Mouse (Mus musculus) fibroblast of lung, adult 2 months (primary cell): Measurements from ENCODE around the gene Kcnh8.

Experiments used
- DNase-seq: peaks from one replicate; pipeline ENCODE4 v3.0.0-alpha.2; 2011; ENCODE audit warnings: low read depth

Gene Kcnh8

DNA sequence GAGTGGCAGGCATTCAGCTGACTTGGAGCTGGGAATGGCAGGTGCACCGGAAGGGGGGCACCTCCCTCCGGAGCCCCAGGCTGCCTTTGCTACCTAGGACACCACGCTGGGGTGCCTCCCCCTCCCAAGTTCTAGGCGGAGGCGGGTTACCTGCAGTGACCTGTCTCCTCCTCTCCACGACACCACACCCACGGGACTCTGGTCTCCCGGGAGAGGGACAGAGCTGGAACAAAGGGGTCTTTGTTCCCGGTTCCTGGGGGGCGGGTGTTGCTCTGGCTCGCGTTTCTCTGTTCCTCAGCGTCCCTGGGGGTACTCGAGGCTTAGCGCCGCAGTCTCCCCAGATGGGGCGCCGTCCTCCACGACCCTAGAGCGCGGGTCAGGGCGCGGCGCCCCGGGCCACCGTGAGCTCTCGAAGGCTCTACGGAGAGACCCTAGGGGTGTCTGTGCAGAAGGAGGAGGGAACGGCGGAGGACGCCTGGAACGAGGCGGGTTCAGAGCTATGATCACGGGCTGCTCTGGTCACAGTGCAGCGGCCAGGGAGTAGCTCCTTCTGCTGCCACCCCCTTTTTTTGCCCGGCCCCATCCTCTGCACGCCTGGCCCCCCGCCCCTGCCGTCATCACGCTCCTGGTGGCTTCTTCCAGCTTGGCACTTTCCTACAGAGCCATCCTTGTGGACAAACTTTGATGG lies at the start of gene Kcnh8:
TSS of gene Kcnh8 (plus strand) at position 617 of the 688 bp plus-strand sequence.
- DNase-seq: no peak

DNA sequence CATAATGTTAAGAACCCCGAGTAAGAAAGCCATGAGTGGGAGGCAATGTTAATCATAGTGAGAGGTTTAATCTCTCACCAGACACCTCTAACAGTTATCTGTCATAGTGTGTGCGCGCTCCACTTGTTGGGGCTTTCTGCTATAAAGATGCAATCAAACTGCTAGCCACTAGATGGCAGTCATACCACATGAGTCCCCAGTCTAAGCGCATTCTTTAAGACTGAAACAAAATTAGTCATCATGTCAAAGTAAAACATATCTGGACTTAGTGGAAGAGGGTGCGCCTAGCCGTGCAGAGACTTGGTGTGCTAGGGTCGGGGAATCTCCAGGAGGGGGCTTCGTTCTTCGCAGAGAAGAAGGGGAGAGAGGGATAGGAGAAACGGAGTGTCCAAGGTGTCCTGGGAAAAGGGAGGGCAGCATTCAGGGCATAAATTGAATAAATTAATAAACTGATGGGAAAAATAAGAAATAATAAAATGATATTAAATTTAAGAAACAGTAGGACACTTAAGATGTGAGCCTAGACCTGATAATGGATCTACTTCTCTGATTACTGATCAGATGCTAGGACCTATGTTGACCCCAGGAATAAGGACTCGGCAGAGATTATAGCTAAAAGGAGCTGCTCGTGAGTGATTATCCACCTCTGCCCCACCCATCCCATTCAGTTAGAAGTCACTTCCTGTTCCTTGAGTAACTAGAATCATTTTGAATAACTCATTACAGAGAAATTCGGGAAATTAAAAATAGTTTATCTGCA lies 42.4 kb upstream of the Kcnh8 start:
- peak; percentile 41 for DNase-seq

DNA sequence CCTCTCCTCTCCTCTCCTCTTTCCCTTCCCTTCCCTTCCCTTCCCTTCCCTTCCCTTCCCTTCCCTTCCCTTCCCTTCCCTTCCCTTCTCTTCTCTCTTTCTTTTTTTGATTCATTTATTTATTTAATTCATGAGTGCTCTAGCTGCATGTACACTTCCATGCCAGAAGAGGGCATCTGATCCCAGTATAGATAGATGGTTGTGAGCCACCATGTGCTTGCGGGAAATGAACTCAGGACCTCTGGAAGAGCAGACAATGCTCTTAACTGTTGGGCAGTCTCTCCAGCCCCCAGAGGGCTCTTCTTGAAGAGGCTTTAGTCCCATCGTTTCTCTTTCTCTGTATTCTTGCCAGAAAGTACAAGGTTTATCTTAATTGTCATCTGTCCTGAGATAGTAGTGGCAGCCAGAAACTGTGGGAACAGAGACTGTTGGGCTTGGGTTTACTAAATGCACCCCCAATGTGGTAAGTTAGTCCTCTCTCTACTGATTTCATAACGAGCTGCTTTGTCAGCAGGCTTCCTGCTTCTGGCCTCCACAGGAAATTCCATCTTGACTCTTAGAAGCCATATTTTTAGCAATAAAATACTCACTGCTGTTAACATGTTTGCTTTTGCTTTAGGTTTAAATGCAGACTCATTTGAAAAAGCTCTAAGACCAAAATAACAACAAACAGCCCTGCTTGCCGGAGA lies 36.9 kb upstream of the Kcnh8 start:
- no peak for DNase-seq

DNA sequence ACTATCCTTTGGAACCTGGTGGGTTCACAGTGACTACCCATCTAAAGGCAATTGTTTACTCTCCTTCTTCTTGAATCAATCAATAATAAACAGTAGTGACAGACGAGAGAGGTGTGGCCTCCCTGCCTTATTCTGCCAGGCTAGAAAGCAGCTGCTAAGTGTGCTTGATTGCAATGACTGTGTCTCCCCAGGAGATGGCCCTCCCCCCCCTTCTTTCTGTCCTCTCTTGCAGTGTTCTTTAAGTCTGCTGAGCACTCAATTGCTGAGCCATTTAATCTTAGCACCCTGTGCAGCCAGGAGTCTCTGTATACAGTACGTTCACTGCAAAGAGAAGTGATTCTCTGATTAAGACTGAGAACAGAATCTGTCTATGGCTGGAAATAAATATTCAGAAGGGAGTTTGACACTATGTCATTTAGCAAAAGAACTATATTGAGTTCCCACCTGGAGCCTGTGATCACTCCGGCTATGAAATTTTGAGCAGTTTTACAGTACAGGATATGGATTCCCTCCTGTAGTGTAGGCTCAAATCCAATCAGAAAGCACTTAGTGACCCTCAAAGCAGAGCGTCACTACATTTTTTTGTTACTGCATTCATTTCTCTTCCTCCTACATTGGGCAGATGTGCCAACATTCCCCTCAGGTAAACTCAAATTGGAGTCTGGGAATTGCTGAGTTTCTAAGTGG lies 32.8 kb upstream of the Kcnh8 start:
- DNase-seq: no peak

DNA sequence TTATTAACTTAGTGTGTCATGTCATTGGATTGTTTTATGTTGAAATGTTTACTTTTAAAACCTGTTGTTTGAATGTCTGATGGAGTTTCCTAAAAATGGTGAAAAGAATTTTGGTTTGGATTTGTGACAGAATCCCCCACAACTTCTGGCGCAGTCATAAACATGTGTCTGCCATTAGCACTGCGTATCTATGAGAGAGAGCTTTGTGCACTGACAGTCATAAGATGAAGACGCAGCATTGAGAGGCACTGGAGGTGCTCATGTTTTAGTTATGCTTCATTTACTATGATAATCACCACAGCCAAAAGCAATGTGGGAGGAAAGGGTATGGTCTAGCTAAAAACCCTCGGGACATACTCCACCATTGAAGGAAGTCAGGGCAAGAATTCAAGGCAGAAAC lies 30.3 kb upstream of the Kcnh8 start:
- no peak for DNase-seq

DNA sequence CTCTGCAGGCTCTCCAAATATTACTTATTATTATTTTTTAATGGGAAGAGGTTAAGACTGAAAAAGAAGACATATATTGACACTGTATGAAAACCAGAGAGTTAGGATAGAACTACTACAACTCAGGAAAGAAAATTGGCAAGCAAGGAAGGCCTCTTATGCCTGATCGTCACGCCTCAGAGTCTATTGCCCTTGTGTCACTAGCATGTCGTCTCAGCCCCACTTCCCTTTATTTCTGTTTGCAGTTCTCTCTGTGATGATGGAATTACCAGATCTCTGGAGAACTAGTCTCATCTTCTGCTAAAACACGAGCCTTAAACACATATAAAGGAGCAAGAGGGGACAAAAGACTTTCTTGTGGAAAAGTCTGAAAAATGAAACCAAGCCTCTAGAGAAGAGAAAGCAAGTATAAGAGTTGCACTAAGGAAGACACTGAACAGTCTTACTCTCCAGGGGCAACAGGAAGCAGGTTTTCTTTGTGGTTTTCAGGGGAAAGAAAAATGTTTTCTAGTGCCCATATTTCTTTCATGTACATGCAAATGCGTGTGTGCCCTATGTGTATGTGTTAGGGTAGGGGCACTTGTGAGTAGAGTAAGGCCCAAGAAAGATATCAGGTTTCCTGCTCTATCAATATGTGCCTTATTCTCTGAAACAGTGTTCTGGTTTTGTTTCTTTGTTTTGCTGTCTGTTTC lies 10.9 kb upstream of the Kcnh8 start:
- DNase-seq: no peak

DNA sequence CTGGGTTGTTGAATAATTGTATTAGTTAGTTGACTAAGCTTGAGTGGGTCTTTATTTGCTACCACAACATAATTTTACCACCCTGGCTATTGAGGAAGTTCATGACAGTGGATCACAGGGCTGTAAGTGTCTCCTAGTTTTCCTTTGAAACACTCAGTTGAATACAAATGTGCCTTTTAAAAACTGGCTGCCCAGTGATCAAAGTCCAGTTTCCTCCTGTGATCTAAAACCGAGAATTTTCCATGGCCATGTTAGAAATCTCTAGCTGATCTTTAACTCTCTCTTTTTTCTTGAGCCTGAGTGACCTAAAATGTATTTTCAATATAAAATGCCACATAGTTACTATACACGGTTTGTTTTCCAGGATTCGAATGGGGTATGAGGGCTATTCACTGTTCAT lies 3.4 kb upstream of the Kcnh8 start:
- DNase-seq: no peak

DNA sequence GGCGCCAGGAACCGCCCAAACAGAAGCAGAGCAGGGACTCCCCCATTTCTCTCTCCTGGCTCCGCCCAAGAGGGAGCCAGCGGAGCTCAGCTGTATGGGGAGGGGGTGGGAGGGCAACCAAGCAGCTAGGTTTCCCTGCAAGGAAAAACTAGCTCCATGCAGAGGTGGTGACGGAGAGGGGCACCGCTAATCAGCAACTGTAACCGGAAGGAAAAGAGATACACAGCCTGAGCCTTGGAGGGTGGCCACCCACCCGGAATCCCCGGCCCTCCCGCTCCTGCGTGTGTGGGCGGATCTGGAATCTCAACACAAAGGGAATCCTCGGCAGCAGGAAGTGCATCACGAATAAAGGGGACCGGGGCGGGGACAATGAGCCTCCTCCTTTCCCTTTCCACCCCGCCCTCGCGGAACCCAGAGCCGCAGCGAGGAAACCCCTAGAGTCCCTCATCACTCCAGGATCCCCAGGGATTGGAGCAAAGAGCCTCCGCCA lies 1.6 kb upstream of the Kcnh8 start:
- DNase-seq: no peak

DNA sequence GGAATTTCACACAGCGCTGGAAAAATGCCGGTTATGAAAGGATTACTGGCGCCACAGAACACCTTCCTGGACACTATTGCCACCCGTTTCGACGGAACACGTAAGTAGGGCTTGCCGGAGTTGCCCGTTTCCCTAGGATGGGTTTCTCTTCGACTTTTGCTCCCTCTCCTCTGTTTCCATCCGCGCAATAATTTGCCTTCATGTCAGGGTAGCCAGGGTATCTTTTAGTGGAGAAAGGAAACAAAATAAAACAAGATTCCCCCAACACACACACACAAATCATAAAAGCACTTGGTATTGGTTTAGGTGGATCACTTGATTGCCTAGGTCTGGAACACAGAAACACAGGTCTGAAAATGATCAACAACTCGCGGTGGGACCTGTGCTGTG lies 267 bp downstream of the Kcnh8 start:
- DNase-seq: no peak

DNA sequence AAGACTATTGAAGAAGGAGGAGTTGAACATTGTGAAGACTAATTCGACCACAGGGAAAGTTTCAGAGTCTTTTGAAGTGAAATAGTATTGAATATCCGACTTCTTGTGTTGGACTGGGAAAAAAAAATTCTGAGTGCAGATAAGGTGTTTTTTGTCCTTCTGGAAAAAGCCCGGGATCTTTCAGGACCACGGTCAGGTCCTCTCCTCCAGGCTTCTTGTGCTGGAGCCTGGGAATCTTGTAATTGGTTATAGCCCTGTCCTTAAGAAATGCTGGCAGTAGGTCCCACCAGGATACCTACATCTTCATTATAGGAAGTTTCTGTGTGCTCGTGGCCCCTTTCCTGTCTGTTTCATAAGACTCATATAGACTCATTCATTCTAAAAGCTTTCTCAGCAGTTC lies 902 bp downstream of the Kcnh8 start:
- no peak for DNase-seq

DNA sequence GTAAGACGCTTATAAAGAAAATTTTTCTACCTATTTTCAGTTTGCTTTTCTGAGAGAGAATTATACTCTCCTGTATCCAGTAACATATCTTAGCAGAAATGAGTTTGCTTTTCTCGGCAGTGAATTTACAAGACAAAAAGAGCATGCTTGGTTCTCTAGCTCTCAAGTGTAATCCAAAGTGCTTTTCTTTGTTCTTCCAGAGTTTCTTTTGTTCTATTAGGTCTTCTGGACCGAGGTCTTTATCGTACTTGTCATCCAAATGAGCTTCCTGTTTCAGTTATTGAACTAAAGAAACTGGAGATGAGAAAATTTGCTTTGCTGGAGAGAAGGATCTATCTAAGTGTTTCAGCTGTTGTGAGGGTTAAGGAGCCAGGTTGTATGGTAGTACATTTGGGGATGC lies 8.9 kb downstream of the Kcnh8 start:
- no peak for DNase-seq

DNA sequence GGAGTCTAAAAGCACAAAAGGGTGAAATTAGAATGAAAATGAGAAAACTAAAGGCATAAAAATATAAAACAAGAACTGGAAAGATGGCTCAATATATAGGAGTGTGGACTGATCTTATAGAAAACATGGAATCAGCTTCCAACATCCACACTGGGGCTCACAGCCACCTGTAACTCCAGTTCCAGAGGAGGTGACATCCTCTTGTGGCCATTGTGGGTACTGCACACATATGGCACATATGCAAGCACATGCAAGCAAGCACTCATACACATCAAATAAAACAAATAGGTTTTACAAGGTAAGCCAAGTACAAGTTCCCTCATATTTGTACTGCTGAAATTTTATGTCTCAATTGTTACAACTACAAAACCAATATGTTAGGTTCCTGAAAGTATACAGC lies 46.7 kb downstream of the Kcnh8 start:
- no peak for DNase-seq

DNA sequence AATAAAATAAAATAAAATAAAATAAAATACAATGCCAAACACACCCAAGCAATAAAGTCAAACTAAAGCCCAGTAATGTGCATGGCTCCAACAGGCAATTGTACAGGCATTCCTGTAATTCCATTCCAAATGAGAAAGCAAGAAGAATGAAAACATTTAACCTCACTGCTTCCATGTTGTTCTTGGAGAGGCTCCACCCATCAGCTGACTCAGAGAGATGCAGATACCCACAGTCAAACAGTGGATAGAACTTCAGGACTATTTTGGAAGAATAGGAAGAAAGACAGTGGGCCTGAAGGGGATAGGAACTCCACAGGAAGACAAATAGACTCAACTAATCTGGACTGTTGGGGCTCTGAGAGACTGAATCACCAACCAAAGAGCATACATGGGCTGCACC lies 89.5 kb downstream of the Kcnh8 start:
- no peak for DNase-seq

DNA sequence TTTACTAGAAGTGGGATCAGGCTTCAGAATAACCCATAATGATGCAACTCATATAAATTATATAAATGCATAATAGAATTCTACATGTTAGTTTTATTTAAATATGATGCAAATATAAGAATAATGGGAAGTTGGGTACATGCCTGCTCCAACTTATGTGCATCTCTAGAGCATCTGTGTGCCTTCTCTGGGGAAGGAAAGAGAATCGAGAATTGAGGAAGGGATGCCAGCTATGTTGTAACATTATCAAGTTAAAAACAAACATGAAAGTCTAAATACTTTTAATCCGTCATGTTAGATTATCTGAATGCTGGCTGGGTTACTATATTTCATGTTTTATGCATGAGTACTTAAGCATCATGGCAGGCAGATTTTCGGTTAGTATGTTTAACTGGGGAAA lies 99.4 kb downstream of the Kcnh8 start:
- no peak for DNase-seq

DNA sequence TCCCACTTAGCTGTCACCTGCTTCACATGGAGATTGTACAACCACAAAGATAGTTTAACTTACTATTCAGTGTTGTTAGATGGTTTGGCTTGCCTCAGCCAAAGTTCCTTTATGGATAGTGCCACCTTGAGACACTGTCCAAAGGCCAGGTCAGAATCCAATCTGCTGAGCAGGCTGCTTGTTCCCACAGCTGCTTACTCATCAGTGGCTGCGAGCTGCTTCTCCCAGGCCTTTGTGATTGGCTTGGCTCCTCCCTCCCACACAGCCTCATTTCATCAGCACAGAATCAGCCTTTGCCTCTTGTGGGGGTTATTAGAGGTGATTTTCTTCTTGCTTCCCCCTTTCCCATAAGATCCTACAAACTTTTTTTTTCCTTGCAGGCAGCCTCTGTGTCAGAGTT lies 109.8 kb downstream of the Kcnh8 start:
- DNase-seq: peak; percentile 59

DNA sequence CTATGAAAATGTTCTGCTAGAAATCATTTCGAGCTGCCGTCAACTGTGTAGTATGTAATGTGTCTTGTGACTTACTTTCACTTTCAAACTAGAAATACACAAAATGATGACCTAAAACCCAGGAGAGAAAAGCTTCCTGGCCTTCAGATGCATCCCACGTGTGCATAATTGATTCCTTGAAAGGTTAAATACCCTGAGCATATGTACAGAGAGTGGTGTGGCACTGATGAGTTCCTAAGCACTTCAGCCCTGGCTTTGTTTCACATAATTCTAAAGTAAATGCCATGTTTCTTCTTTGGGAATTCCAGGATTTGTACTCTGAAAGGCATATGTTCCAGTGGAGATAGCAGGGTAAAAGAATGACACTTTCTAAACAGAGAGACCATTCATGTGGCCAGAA lies 119.7 kb downstream of the Kcnh8 start:
- DNase-seq: no peak

DNA sequence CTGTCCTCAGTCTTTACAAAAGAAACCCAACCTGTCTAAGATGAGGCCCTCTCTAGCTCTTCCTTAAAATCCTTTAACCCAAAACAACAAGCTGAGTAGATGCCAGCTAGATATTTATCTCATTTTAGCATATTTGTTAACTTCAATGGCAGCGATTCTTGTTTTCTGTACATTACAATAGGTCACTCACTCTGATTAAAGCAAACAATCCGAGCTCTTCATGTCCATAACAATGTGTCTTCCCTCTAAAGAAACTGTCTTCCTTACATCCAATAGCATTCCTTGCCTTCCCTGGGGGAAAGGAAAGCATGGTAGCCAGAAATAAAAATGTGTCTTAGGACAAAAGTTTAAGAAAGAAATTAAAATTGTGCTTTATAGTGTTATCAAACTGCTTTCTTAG lies 126.3 kb downstream of the Kcnh8 start:
- DNase-seq: no peak

DNA sequence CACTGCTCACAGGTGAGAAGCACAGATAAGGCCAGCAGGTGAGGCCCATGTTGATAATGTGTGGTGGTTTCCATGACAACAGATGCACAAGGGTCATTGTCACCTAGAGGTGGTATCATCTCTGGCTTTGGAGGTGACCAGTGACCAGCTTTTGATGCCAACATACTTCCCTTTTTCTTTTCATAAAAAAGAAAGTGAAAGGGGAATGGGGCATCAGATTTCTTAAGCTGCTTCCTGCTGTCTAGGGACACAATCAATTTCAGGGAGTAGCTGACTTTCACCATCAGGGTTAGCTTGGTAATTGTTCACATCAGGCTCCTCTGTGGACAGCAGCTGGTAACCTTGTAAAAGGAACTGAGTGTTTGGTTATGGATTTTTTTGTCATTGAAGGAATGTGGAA lies 135.9 kb downstream of the Kcnh8 start:
- no peak for DNase-seq

DNA sequence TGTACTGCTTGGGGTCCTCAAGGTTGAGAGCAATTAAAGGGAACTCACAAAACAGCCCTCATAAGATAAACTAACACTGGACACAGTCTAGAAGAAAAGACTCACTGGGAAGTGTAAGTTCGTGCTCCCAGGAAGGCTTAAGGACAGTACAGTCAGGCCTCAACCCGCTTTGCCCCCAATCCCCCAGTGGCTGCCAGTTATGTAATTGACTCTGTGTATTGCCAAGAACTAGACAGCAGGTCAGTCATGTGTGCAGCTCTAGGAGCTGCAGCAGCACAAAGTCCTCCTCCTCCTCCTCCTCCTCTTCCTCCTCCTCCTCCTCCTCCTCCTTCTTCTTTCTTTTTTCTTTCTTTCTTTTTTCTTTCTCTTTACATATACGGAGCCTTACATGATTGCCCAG lies 185.6 kb downstream of the Kcnh8 start:
- DNase-seq: no peak

DNA sequence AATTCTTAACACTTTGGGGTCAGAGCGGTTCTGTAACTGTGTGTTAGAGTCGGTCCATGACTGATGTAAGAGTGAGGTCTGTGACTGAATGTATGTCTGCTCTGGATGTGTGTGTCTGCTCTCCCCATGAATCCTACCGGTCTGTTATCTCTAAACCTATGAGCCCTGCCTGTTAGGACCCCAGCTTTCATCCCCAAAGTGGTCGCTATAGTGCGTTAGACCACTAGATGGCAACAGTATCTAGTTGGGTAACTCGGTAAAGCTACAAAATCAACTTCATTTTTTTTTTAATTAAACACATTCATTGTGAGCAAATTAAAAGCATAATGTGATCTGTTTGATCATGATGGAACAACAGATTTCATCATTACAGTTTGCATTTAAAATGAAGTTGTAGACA lies 202.0 kb downstream of the Kcnh8 start:
- no peak for DNase-seq

DNA sequence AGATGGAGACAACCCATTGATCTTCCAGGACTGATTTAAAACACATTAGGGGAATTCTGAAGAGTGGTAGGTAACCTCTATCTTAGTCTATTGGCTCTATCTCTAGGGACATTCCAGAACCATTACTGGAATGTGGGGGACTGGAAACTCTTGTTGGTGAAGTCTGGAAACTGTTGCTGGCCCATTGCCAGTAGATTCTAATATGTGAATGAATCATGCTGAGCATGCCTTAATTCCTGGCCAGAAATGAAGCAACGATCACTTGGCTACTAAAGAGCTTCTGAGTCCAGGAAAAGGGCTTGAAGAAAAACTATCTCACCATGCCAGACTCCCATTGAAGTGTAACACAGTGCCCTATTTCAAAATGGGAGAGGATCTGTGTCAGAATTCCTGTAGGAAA lies 208.3 kb downstream of the Kcnh8 start:
- peak; percentile 60 for DNase-seq

DNA sequence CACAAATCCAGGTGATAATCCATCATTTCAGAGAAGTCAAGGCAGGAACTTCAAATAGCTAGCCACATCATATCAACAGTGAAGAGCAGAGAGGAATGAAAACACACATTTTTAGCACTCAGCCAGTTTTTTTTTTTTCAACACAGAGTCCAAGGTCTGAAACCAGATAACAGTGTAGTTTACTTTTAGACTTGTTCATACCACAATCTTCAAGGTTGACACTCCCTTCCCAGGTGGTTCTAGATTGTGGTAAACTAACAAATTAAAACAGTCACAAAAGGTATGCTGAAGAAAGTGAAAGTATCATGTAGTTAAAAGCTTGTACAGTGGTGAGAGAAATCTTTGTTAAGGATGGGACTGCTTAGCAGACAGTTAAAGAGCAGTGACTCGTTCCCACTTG lies 216.5 kb downstream of the Kcnh8 start:
- no peak for DNase-seq
